Mouse (Mus musculus) liver, embryonic 14.5 days (tissue): ENCODE measurements at regions not wholly inside any gene's neighbourhood (a gene's known extent, or its start where the extent isn't known, plus 50 kb on each side); places are given as distances from the start of the nearest gene placed in this dataset.

Experiments used
- ATAC-seq: fragments of 200-750 bp; cut with Nextera tagmentation; 2 replicates; pipeline ENCODE4 v1.8.0; 2017; ENCODE audit warnings: moderate number of reproducible peaks, mild to moderate bottlenecking, moderate library complexity; ENCODE audit not compliant: insufficient read depth
- DNase-seq, 3 experiments: peaks; one replicate each; pipeline ENCODE4 v3.0.0-alpha.2; 2012 to 2013; ENCODE audit warnings: low read depth in 3 of 3, low spot score in 3 of 3
- H3K27ac ChIP-seq: fragments of 300-500 bp; sonication (generic); 2 replicates; pipeline ENCODE4 v1.5.1; 2014; ENCODE audit warnings: moderate library complexity, mild to moderate bottlenecking, control low read depth, inconsistent platforms
- H3K27me3 ChIP-seq: fragments of 300-500 bp; sonication (generic); 2 replicates; pipeline ENCODE4 v1.6.1; 2014; ENCODE audit warnings: mild to moderate bottlenecking, low read length, moderate library complexity; ENCODE audit not compliant: control insufficient read depth, insufficient read depth
- H3K36me3 ChIP-seq: fragments of 300-500 bp; sonication (generic); replicated peaks from 2 replicates; pipeline ENCODE4 v1.6.1; 2014; ENCODE audit warnings: low read depth; ENCODE audit not compliant: control insufficient read depth, insufficient read depth
- H3K4me1 ChIP-seq, 2 experiments: fragments of 200-500 bp in 1 of 2; fragments of 300-500 bp in 1 of 2; sonication (generic) in 1 of 2; replicated peaks; 2 replicates each; pipeline ENCODE4 v1.6.1; 2012 to 2014; ENCODE audit warnings: antibody characterized with exemption in 1 of 2, inconsistent platforms in 1 of 2, low read length in 1 of 2; ENCODE audit not compliant: control insufficient read depth in 2 of 2, insufficient read depth in 2 of 2
- H3K4me2 ChIP-seq: fragments of 300-500 bp; sonication (generic); 2 replicates; pipeline ENCODE4 v1.6.1; 2014; ENCODE audit warnings: low read depth, mild to moderate bottlenecking, control low read depth, moderate library complexity
- H3K4me3 ChIP-seq, 2 experiments: fragments of 200-500 bp in 1 of 2; fragments of 300-500 bp in 1 of 2; sonication (generic) in 1 of 2; 2 replicates each; pipeline ENCODE4 v1.5.1; 2012 to 2014; ENCODE audit warnings: low read depth in 2 of 2, low read length in 2 of 2, mild to moderate bottlenecking in 2 of 2, control low read depth in 1 of 2, inconsistent platforms in 1 of 2, moderate library complexity in 1 of 2; ENCODE audit not compliant: insufficient read depth in 1 of 2
- H3K9ac ChIP-seq: fragments of 300-500 bp; sonication (generic); replicated peaks from 2 replicates; pipeline ENCODE4 v1.6.1; 2014; ENCODE audit warnings: mild to moderate bottlenecking, control low read depth, moderate library complexity
- H3K9me3 ChIP-seq: fragments of 300-500 bp; sonication (generic); 2 replicates; pipeline ENCODE4 v1.6.1; 2016; ENCODE audit warnings: low read length, mixed read lengths; ENCODE audit not compliant: control insufficient read depth
- CTCF ChIP-seq: IDR thresholded peaks from 2 replicates; pipeline ENCODE4 v1.5.1; 2016; ENCODE audit warnings: antibody characterized with exemption, low read depth, control low read depth
- EP300 ChIP-seq: IDR thresholded peaks from 2 replicates; pipeline ENCODE4 v1.6.1; 2016; ENCODE audit warnings: antibody characterized with exemption, low read depth
- WGBS: fragments of 180-500 bp; shearing (Covaris S2); extraction: QIAGEN DNeasy Blood & Tissue Kit; methylation state at CpG from one replicate; pipeline ENCODE4 v1.1.7; 2014; ENCODE audit not compliant: insufficient replicate concordance; 5-methylcytosine and 5-hydroxymethylcytosine counted together

GRCm38 (mm10) chr13:69069817-69070216 is 70.5 kb upstream of the Adcy2 start:
- Histone ChIP-seq H3K4me2 (no peak overlapping the region), H3K27me3 (no peaks in the 10 kb centered on the region), H3K4me1 (no peaks in the 10 kb centered on the region), H3K36me3 (no peaks in the 10 kb centered on the region), H3K27ac (no peak overlapping the region), H3K9ac (no peak overlapping the region), H3K9me3 (no peaks in the 10 kb centered on the region), H3K4me3 (no peak overlapping the region)
- no peak for TF ChIP-seq CTCF
- TF ChIP-seq EP300: no peak
- ATAC-seq (no peak), DNase-seq (no peak)
- WGBS: 56% methylated on average over 3 of the region's 3 CpGs

- H3K4me1 ChIP-seq: no peaks in the 10 kb centered on the region
- 53% methylated on average over 2 of the region's 2 CpGs for WGBS
- no peak for TF ChIP-seq EP300
- TF ChIP-seq CTCF: no peak
- H3K9ac ChIP-seq: no peak overlapping the region
- H3K9me3 ChIP-seq: no peaks in the 10 kb centered on the region
- H3K27ac ChIP-seq: no peak overlapping the region
- no peaks in the 10 kb centered on the region for H3K27me3 ChIP-seq
- no peak for DNase-seq
- H3K36me3 ChIP-seq: no peaks in the 10 kb centered on the region
- H3K4me3 ChIP-seq: no peak overlapping the region
- ATAC-seq: no peak
- no peak overlapping the region for H3K4me2 ChIP-seq
Measured at GRCm38 (mm10) chr13:69066636-69067035, 67.3 kb upstream of the Adcy2 start.

DNA sequence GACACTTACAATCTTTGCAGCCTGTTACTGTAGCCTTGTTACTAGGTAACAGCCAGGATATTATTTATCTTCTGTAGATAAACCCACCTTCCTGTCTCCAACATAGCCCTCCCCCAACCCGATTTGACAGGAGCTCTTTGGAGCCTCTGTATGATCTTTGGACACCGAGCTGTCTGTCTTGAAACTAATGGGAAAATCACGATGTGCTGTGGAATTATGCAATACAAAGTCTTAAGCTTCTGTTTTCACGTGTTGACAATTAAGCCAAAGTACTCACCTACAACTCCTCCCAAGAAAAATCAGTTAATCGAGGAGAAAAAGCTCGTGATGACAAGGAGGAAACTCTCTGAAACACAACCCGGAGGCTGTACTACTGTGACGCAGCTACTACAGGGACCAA is 65.9 kb upstream of the Adcy2 start:
- Histone ChIP-seq H3K9ac (no peak overlapping the region), H3K27ac (no peak overlapping the region), H3K4me2 (no peak overlapping the region), H3K36me3 (no peaks in the 10 kb centered on the region), H3K4me3 (no peak overlapping the region), H3K9me3 (no peaks in the 10 kb centered on the region), H3K27me3 (no peaks in the 10 kb centered on the region), H3K4me1 (no peaks in the 10 kb centered on the region)
- no peak for ATAC-seq
- TF ChIP-seq EP300 (no peak), CTCF (no peak)
- DNase-seq: no peak
- 53% methylated on average over 8 of the region's 8 CpGs for WGBS

DNA sequence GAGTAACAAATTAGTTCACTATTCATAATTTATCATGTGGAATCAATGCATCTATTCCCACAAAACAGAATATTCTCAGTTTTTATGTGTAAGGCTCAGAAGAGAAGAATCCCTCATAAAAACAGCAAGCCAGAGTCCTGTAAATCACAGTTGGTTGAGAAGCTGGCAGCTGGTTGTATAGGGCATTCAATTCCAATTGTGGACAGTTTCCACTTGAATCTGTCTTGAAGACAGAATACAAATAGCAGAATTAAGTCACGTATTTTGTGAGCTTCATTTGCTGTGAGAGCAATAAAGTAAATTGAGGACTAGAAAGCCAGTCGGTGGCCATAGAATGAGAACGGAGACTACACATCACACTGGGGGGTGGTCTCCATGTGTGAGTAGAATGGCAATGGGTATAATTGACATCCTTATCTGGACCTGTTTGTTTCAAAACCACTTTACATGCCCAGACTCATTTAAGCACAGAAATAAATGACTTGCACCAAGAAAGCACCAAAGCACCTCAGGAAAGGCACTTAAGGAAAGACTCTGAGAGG is 63.4 kb upstream of the Adcy2 start:
- DNase-seq: no peak
- no peak overlapping the region for H3K9ac ChIP-seq
- H3K27ac ChIP-seq: no peak overlapping the region
- TF ChIP-seq CTCF (no peak), EP300 (no peak)
- no peaks in the 10 kb centered on the region for H3K4me1 ChIP-seq
- no peak overlapping the region for H3K4me3 ChIP-seq
- H3K27me3 ChIP-seq: no peaks in the 10 kb centered on the region
- H3K4me2 ChIP-seq: no peak overlapping the region
- WGBS: 68% methylated on average over 3 of the region's 3 CpGs
- H3K9me3 ChIP-seq: no peaks in the 10 kb centered on the region
- no peak for ATAC-seq
- no peaks in the 10 kb centered on the region for H3K36me3 ChIP-seq

DNA sequence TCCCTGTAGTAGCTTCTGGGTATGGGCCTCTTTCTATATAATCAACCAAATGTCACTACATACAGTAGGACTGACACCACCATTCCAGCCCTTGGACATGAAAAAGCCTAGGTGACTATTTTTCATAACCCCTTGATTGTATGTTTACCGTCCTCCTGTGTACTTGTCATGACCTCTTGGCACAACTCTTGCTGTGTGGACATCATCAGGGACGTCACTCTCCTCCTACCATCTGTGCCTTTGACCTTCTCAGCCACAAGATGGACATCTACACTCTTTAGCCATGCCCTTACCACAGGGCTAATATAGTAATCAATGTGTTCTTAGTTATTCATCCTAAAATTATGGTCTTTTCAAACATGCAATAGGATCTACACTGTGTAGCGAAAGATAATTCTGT is 62.1 kb upstream of the Adcy2 start:
- Histone ChIP-seq H3K27ac (no peak overlapping the region), H3K4me2 (no peak overlapping the region), H3K4me1 (no peaks in the 10 kb centered on the region), H3K36me3 (no peaks in the 10 kb centered on the region), H3K9ac (no peak overlapping the region), H3K27me3 (no peaks in the 10 kb centered on the region), H3K9me3 (no peaks in the 10 kb centered on the region), H3K4me3 (no peak overlapping the region)
- TF ChIP-seq CTCF (no peak), EP300 (no peak)
- DNase-seq (no peak), ATAC-seq (no peak)
- 50% methylated on average over 3 of the region's 3 CpGs for WGBS
